Mouse (Mus musculus) neural tube, embryonic 15.5 days (tissue): Measurements from ENCODE around the gene Zfp354c. TPM values are rescaled to one million over a fixed set of nuclear protein-coding genes. Genes with fewer than 3 reads are reported as not detected.

ENCODE experiments used
- ATAC-seq: fragments of 200-750 bp; cut with Nextera tagmentation; 2 replicates; pipeline ENCODE4 v1.8.0; 2017; ENCODE audit warnings: mild to moderate bottlenecking, moderate TSS enrichment, moderate library complexity; ENCODE audit not compliant: low FRiP score
- H3K27ac ChIP-seq: fragments of 300-500 bp; sonication (generic); replicated peaks from 2 replicates; pipeline ENCODE4 v1.5.1; 2015; ENCODE audit warnings: mild to moderate bottlenecking, inconsistent platforms
- H3K27me3 ChIP-seq: fragments of 300-500 bp; sonication (generic); replicated peaks from 2 replicates; pipeline ENCODE4 v1.6.1; 2015; ENCODE audit warnings: inconsistent platforms
- H3K36me3 ChIP-seq: fragments of 300-500 bp; sonication (generic); 2 replicates; pipeline ENCODE4 v1.6.1; 2015; ENCODE audit warnings: inconsistent platforms
- H3K4me1 ChIP-seq: fragments of 300-500 bp; sonication (generic); 2 replicates; pipeline ENCODE4 v1.6.1; 2015; ENCODE audit warnings: inconsistent platforms
- H3K4me2 ChIP-seq: fragments of 300-500 bp; sonication (generic); 2 replicates; pipeline ENCODE4 v1.6.1; 2015; ENCODE audit warnings: inconsistent platforms, mild to moderate bottlenecking, moderate library complexity
- H3K4me3 ChIP-seq: fragments of 300-500 bp; sonication (generic); replicated peaks from 2 replicates; pipeline ENCODE4 v1.5.1; 2015; ENCODE audit warnings: mild to moderate bottlenecking, inconsistent platforms
- H3K9ac ChIP-seq: fragments of 300-500 bp; sonication (generic); replicated peaks from 2 replicates; pipeline ENCODE4 v1.6.1; 2015; ENCODE audit warnings: mild to moderate bottlenecking, inconsistent platforms
- H3K9me3 ChIP-seq: fragments of 300-500 bp; sonication (generic); replicated peaks from 2 replicates; pipeline ENCODE4 v1.6.1; 2016; ENCODE audit warnings: inconsistent platforms
- WGBS: fragments of 180-500 bp; shearing (Covaris S2); methylation state at CpG from one replicate; pipeline ENCODE4 v1.1.7; 2015; ENCODE audit warnings: mixed read lengths; 5-methylcytosine and 5-hydroxymethylcytosine counted together
- polyA plus RNA-seq: library from polyadenylated mRNA; unstranded; fragments of >200 nt; fragmentation: Nextera tagmentation; extraction: Ambion mirVana; gene quantifications from 2 replicates; pipeline ENCODE4 v1.2.1, GENCODE M21; 2015

Gene Zfp354c
- polyA plus RNA-seq, 1 experiment from 2014 or later = 52.3 TPM

- H3K4me1 ChIP-seq = no peaks in the 10 kb centered on the region
- no peak overlapping the region for H3K27ac ChIP-seq
- H3K36me3 ChIP-seq = peaks cover 94% of the 10 kb centered on the region
- H3K27me3 ChIP-seq = no peaks in the 10 kb centered on the region
- peaks cover 47% of the 10 kb centered on the region for H3K9me3 ChIP-seq
- WGBS = 100% methylated on average over 4 of the region's 4 CpGs
- no peak for ATAC-seq
- H3K9ac ChIP-seq = no peak overlapping the region
- H3K4me2 ChIP-seq = no peak overlapping the region
- no peak overlapping the region for H3K4me3 ChIP-seq
These were observed 13.3 kb downstream of the Zfp354c start for GRCm38 (mm10) chr11:50814233-50814632.

- Histone ChIP-seq H3K27me3 (no peaks in the 10 kb centered on the region), H3K36me3 (no peaks in the 10 kb centered on the region), H3K4me2 (no peak overlapping the region), H3K9ac (no peak overlapping the region), H3K9me3 (no peaks in the 10 kb centered on the region), H3K4me3 (no peak overlapping the region), H3K4me1 (no peaks in the 10 kb centered on the region), H3K27ac (no peak overlapping the region)
- no peak for ATAC-seq
These were observed 28.7 kb downstream of the Zfp354c start for GRCm38 (mm10) chr11:50798836-50799235.

GRCm38 (mm10) chr11:50797674-50798073 is 29.9 kb downstream of the Zfp354c start:
- H3K4me2 ChIP-seq = no peak overlapping the region
- no peak overlapping the region for H3K9ac ChIP-seq
- no peaks in the 10 kb centered on the region for H3K9me3 ChIP-seq
- H3K27me3 ChIP-seq = no peaks in the 10 kb centered on the region
- no peaks in the 10 kb centered on the region for H3K4me1 ChIP-seq
- 61% methylated on average over 11 of the region's 11 CpGs for whole genome bisulfite sequencing
- H3K4me3 ChIP-seq = no peak overlapping the region
- ATAC-seq = no peak
- H3K27ac ChIP-seq = no peak overlapping the region
- H3K36me3 ChIP-seq = no peaks in the 10 kb centered on the region

- 89% methylated on average over 1 of the region's 1 CpGs for WGBS
- H3K4me3 ChIP-seq = no peak overlapping the region
- no peak overlapping the region for H3K27ac ChIP-seq
- no peaks in the 10 kb centered on the region for H3K9me3 ChIP-seq
- H3K36me3 ChIP-seq = no peaks in the 10 kb centered on the region
- H3K4me1 ChIP-seq = peaks cover 5% of the 10 kb centered on the region
- no peak for ATAC-seq
- no peak overlapping the region for H3K4me2 ChIP-seq
- no peak overlapping the region for H3K9ac ChIP-seq
- H3K27me3 ChIP-seq = no peaks in the 10 kb centered on the region
These were observed 56.5 kb downstream of the Zfp354c start for GRCm38 (mm10) chr11:50771006-50771405.

- H3K27me3 ChIP-seq = no peaks in the 10 kb centered on the region
- peaks cover 5% of the 10 kb centered on the region for H3K4me1 ChIP-seq
- peak overlapping the region; percentile 63 for H3K4me2 ChIP-seq
- H3K4me3 ChIP-seq = peak overlapping the region; percentile 31
- peak overlapping the region; percentile 20; the same call in 1 of the 2 replicates for H3K9ac ChIP-seq
- H3K27ac ChIP-seq = peak overlapping the region; percentile 65
- peak; percentile 91 for ATAC-seq
- H3K9me3 ChIP-seq = no peaks in the 10 kb centered on the region
- WGBS = 11% methylated on average over 14 of the region's 14 CpGs
- H3K36me3 ChIP-seq = no peaks in the 10 kb centered on the region
These were observed 58.4 kb downstream of the Zfp354c start for GRCm38 (mm10) chr11:50768995-50769749.

- Histone ChIP-seq H3K4me1 (peaks cover 5% of the 10 kb centered on the region), H3K27ac (no peak overlapping the region), H3K27me3 (no peaks in the 10 kb centered on the region), H3K4me3 (no peak overlapping the region), H3K9me3 (no peaks in the 10 kb centered on the region), H3K36me3 (no peaks in the 10 kb centered on the region), H3K4me2 (no peak overlapping the region), H3K9ac (no peak overlapping the region)
- 18% methylated on average over 4 of the region's 4 CpGs for WGBS
- ATAC-seq = no peak
These were observed 60.5 kb downstream of the Zfp354c start for GRCm38 (mm10) chr11:50767039-50767438.

- H3K36me3 ChIP-seq = no peaks in the 10 kb centered on the region
- H3K4me1 ChIP-seq = peaks cover 5% of the 10 kb centered on the region
- no peak overlapping the region for H3K27ac ChIP-seq
- H3K27me3 ChIP-seq = no peaks in the 10 kb centered on the region
- H3K4me3 ChIP-seq = no peak overlapping the region
- no peak for ATAC-seq
- no peak overlapping the region for H3K9ac ChIP-seq
- 84% methylated on average over 7 of the region's 7 CpGs for WGBS
- H3K9me3 ChIP-seq = no peaks in the 10 kb centered on the region
- H3K4me2 ChIP-seq = no peak overlapping the region
These were observed 61.1 kb downstream of the Zfp354c start for GRCm38 (mm10) chr11:50766461-50766860.

Other genes with a start within 250 kb of the Zfp354c start
- gene Adamts2, start 225.6 kb downstream of the Zfp354c start, polyA plus RNA-seq = 4.7 and 5.6 TPM in 2 replicates
- gene Zfp879, start 13.8 kb upstream of the Zfp354c start, polyA plus RNA-seq = 1.5 TPM in 2 replicates
- 0.04 and 0.11 TPM in 2 replicates for gene Grm6, start 23.0 kb upstream of the Zfp354c start, polyA plus RNA-seq
- 9.3 and 10.8 TPM in 2 replicates for gene Zfp454, start 59.9 kb upstream of the Zfp354c start, polyA plus RNA-seq
- 34.9 and 38.5 TPM in 2 replicates for gene Zfp2, start 88.4 kb upstream of the Zfp354c start, polyA plus RNA-seq
- 5.2 and 5.9 TPM in 2 replicates for gene Zfp354b, start 103.9 kb upstream of the Zfp354c start, polyA plus RNA-seq
- not detected in 2 replicates for gene 4933414I15Rik, start 116.0 kb upstream of the Zfp354c start, polyA plus RNA-seq
- gene Prop1, start 126.0 kb upstream of the Zfp354c start, polyA plus RNA-seq = not detected in 2 replicates
- not detected in 2 replicates for gene Olfr1378, start 138.8 kb upstream of the Zfp354c start, polyA plus RNA-seq
- not detected in 2 replicates for gene Olfr1377, start 154.2 kb upstream of the Zfp354c start, polyA plus RNA-seq
- not detected in 2 replicates for gene Olfr51, start 175.9 kb upstream of the Zfp354c start, polyA plus RNA-seq
- not detected in 2 replicates for gene Olfr54, start 186.5 kb upstream of the Zfp354c start, polyA plus RNA-seq
- gene Olfr1375, start 220.4 kb upstream of the Zfp354c start, polyA plus RNA-seq = not detected in 2 replicates
- gene Zfp354a, start 231.5 kb upstream of the Zfp354c start, polyA plus RNA-seq = 11.3 and 12.0 TPM in 2 replicates